Mouse (Mus musculus) heart, postnatal 0 days (tissue): ENCODE data around the gene Snx27. TPM values are rescaled to one million over a fixed set of nuclear protein-coding genes. Genes with fewer than 3 reads are reported as not detected.

Experiments
- ATAC-seq: fragments of 200-750 bp; cut with Nextera tagmentation; 2 replicates; pipeline ENCODE4 v1.8.0; 2017; ENCODE audit warnings: low read depth, moderate number of reproducible peaks, moderate library complexity; ENCODE audit not compliant: insufficient read depth
- DNase-seq: peaks from one replicate; pipeline ENCODE4 v3.0.0-alpha.2; 2016; ENCODE audit warnings: low spot score
- H3K27ac ChIP-seq: fragments of 300-500 bp; sonication (generic); 2 replicates; pipeline ENCODE4 v1.5.1; 2014; ENCODE audit warnings: low read depth, mild to moderate bottlenecking
- H3K27me3 ChIP-seq: fragments of 300-500 bp; sonication (generic); 2 replicates; pipeline ENCODE4 v1.6.1; 2014; ENCODE audit warnings: low read length, mixed read lengths; ENCODE audit not compliant: control insufficient read depth, insufficient read depth
- H3K36me3 ChIP-seq: fragments of 300-500 bp; sonication (generic); replicated peaks from 2 replicates; pipeline ENCODE4 v1.6.1; 2014; ENCODE audit warnings: low read length, mixed read lengths; ENCODE audit not compliant: control insufficient read depth, insufficient read depth
- H3K4me1 ChIP-seq: fragments of 300-500 bp; sonication (generic); 2 replicates; pipeline ENCODE4 v1.6.1; 2014; ENCODE audit warnings: antibody characterized with exemption; ENCODE audit not compliant: control insufficient read depth, insufficient read depth
- H3K4me2 ChIP-seq: fragments of 300-500 bp; sonication (generic); 2 replicates; pipeline ENCODE4 v1.6.1; 2014; ENCODE audit warnings: low read depth, mild to moderate bottlenecking, low read length, moderate library complexity
- H3K4me3 ChIP-seq: fragments of 300-500 bp; sonication (generic); 2 replicates; pipeline ENCODE4 v1.5.1; 2014; ENCODE audit warnings: low read depth, low read length
- H3K9ac ChIP-seq: fragments of 300-500 bp; sonication (generic); replicated peaks from 2 replicates; pipeline ENCODE4 v1.6.1; 2014; ENCODE audit warnings: low read depth, low read length, mixed read lengths
- H3K9me3 ChIP-seq: fragments of 300-500 bp; sonication (generic); replicated peaks from 2 replicates; pipeline ENCODE4 v1.6.1; 2016; ENCODE audit warnings: low read length; ENCODE audit not compliant: control insufficient read depth
- CTCF ChIP-seq: IDR thresholded peaks from 2 replicates; pipeline ENCODE4 v1.5.1; 2016; ENCODE audit warnings: antibody characterized with exemption, control low read depth, low read depth
- EP300 ChIP-seq: IDR thresholded peaks from 2 replicates; pipeline ENCODE4 v1.6.1; 2016; ENCODE audit warnings: antibody characterized with exemption, low read depth
- WGBS: fragments of 180-500 bp; shearing (Covaris S2); extraction: QIAGEN DNeasy Blood & Tissue Kit; methylation state at CpG from one replicate; pipeline ENCODE4 v1.1.7; 2014; 5-methylcytosine and 5-hydroxymethylcytosine counted together
- polyA plus RNA-seq: library from polyadenylated mRNA; unstranded; fragments of >200 nt; fragmentation: Nextera tagmentation; extraction: Ambion mirVana; gene quantifications from 2 replicates; pipeline ENCODE4 v1.2.1, GENCODE M21; 2015
- total RNA-seq: library from RNA; depleted of rRNA; stranded (reverse); fragments of >200 nt; gene quantifications from 2 replicates; pipeline ENCODE4 v1.2.3, GENCODE M21; 2014; ENCODE audit warnings: low replicate concordance; rRNA removed

Gene Snx27
- total and polyA plus RNA-seq, 2 experiments from 2014 or later = 17.2 to 18.1 TPM

- DNase-seq (no peak), ATAC-seq (no peak)
- WGBS = 69% methylated on average over 3 of the region's 3 CpGs
- no peak for TF ChIP-seq CTCF
- TF ChIP-seq EP300 = no peak
- Histone ChIP-seq H3K4me2 (no peak overlapping the region; the same call in 1 of the 2 replicates), H3K4me3 (peak overlapping the region; percentile 36; the same call in 1 of the 2 replicates), H3K27me3 (no peaks in the 10 kb centered on the region), H3K9ac (no peak overlapping the region), H3K4me1 (no peaks in the 10 kb centered on the region), H3K27ac (no peak overlapping the region), H3K9me3 (no peaks in the 10 kb centered on the region), H3K36me3 (no peaks in the 10 kb centered on the region)
Measured at GRCm38 (mm10) chr3:94457055-94457454, 125.5 kb downstream of the Snx27 start.

GRCm38 (mm10) chr3:94456529-94457000 lies 126.0 kb downstream of the Snx27 start:
- WGBS = 1% methylated on average over 12 of the region's 12 CpGs
- DNase-seq (peak; percentile 84), ATAC-seq (peak; percentile 75)
- peak; percentile 91 for TF ChIP-seq CTCF
- TF ChIP-seq EP300 = no peak
- H3K27ac ChIP-seq = no peak overlapping the region
- no peaks in the 10 kb centered on the region for H3K9me3 ChIP-seq
- H3K4me3 ChIP-seq = peak overlapping the region; percentile 36
- H3K4me1 ChIP-seq = no peaks in the 10 kb centered on the region
- no peaks in the 10 kb centered on the region for H3K36me3 ChIP-seq
- no peaks in the 10 kb centered on the region for H3K27me3 ChIP-seq
- no peak overlapping the region for H3K9ac ChIP-seq
- H3K4me2 ChIP-seq = peak overlapping the region; percentile 46

DNA sequence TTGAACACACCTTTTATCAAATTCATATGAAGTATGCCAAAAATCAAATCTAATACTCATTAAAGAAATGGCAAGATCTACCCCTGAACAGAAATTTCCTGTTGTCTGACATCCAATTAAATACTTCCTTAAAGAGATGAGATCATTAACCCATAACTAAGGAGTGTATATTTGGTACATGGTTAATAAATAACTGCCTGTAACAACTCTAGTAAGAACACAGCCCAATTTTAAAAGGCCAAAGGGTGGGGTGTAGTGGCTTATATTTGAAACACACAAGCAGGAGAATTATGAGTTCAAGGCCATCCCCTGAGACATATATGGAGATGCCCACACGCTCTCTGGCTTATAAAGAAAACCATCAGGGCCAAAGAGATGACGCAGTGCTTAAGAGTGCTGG lies 133.1 kb downstream of the Snx27 start:
- ATAC-seq = no peak
- peaks cover 57% of the 10 kb centered on the region for H3K36me3 ChIP-seq
- no peak for TF ChIP-seq EP300
- TF ChIP-seq CTCF = no peak

More for the DNA sequence above, 133.1 kb downstream of the Snx27 start:
- H3K4me2 ChIP-seq = no peak overlapping the region
- no peaks in the 10 kb centered on the region for H3K4me1 ChIP-seq
- no peak overlapping the region for H3K27ac ChIP-seq
- no peak overlapping the region for H3K4me3 ChIP-seq
- H3K9ac ChIP-seq = no peak overlapping the region
- H3K9me3 ChIP-seq = no peaks in the 10 kb centered on the region
- H3K27me3 ChIP-seq = no peaks in the 10 kb centered on the region
- 85% methylated on average over 2 of the region's 2 CpGs for WGBS
- DNase-seq = no peak

Other genes starting within 250 kb of the Snx27 start
- not detected in 2 replicates for gene Them5, start 240.6 kb downstream of the Snx27 start, total RNA-seq
- 0.10 TPM in 1 of 2 replicates, not detected in the other for gene Them5, start 240.6 kb downstream of the Snx27 start, polyA plus RNA-seq
- not detected in 2 replicates for gene C2cd4d, start 220.3 kb downstream of the Snx27 start, total RNA-seq
- 0.15 and 0.30 TPM in 2 replicates for gene C2cd4d, start 220.3 kb downstream of the Snx27 start, polyA plus RNA-seq
- 37.2 and 55.0 TPM in 2 replicates for gene Rorc, start 209.9 kb downstream of the Snx27 start, total RNA-seq
- gene Rorc, start 209.9 kb downstream of the Snx27 start, polyA plus RNA-seq = 13.5 and 17.1 TPM in 2 replicates
- not detected in 2 replicates for gene Lingo4, start 184.2 kb downstream of the Snx27 start, total RNA-seq
- gene Lingo4, start 184.2 kb downstream of the Snx27 start, polyA plus RNA-seq = 0.19 and 0.25 TPM in 2 replicates
- 0.34 and 6.5 TPM in 2 replicates for gene Tdrkh, start 169.4 kb downstream of the Snx27 start, total RNA-seq
- gene Tdrkh, start 169.4 kb downstream of the Snx27 start, polyA plus RNA-seq = 7.5 and 7.7 TPM in 2 replicates
- 83.0 and 85.1 TPM in 2 replicates for gene Mrpl9, start 139.4 kb downstream of the Snx27 start, total RNA-seq
- 67.4 and 68.7 TPM in 2 replicates for gene Mrpl9, start 139.4 kb downstream of the Snx27 start, polyA plus RNA-seq
- gene Oaz3, start 138.8 kb downstream of the Snx27 start, total RNA-seq = not detected in 2 replicates
- gene Oaz3, start 138.8 kb downstream of the Snx27 start, polyA plus RNA-seq = 0.33 and 0.41 TPM in 2 replicates
- not detected in 2 replicates for gene Celf3, start 104.4 kb downstream of the Snx27 start, total RNA-seq
- 0.53 and 0.80 TPM in 2 replicates for gene Celf3, start 104.4 kb downstream of the Snx27 start, polyA plus RNA-seq
- 1.2 TPM in 1 of 2 replicates, not detected in the other for gene Riiad1, start 102.4 kb downstream of the Snx27 start, total RNA-seq
- gene Riiad1, start 102.4 kb downstream of the Snx27 start, polyA plus RNA-seq = 4.3 and 4.5 TPM in 2 replicates
- gene Gm10972, start 60.4 kb upstream of the Snx27 start, total RNA-seq = not detected in 2 replicates
- not detected in 2 replicates for gene Gm10972, start 60.4 kb upstream of the Snx27 start, polyA plus RNA-seq
- 12.9 and 29.0 TPM in 2 replicates for gene Tuft1, start 76.2 kb upstream of the Snx27 start, total RNA-seq
- 3.1 and 4.8 TPM in 2 replicates for gene Tuft1, start 76.2 kb upstream of the Snx27 start, polyA plus RNA-seq
- 10.7 and 42.5 TPM in 2 replicates for gene Selenbp2, start 110.8 kb upstream of the Snx27 start, total RNA-seq
- gene Selenbp2, start 110.8 kb upstream of the Snx27 start, polyA plus RNA-seq = 3.7 and 4.6 TPM in 2 replicates
- gene Cgn, start 203.8 kb upstream of the Snx27 start, total RNA-seq = 0.04 and 0.89 TPM in 2 replicates
- 0.51 and 0.73 TPM in 2 replicates for gene Cgn, start 203.8 kb upstream of the Snx27 start, polyA plus RNA-seq